ENCODE assay signal across 22 mouse cellular contexts in genomic region chr9:122928915-122929314, GRCm38 (mm10). TPM values are rescaled to one million over a fixed set of nuclear protein-coding genes. Genes with fewer than 3 reads are reported as not detected.
"Had no signal": no experiment of that assay in that cellular context is flagged by ENCODE, and none has a peak within 500 bp of the region (broad histone marks: within the 10 kb centered on the region; RNA-seq: fewer than 3 reads in every experiment).

No protein-coding gene starts in this region.

- H3K9ac ChIP-seq: heart, embryonic 12.5 days; hindbrain, embryonic 13.5 days; hindbrain, embryonic 15.5 days; kidney, embryonic 15.5 days; limb, embryonic 12.5 days had no signal

- DNase-seq: gastrocnemius, postnatal 14 days; gastrocnemius, postnatal 36 days; heart, adult 2 months; heart, postnatal 14 days; heart, postnatal 36 days; kidney, adult 11 months; kidney, adult 2 months; kidney, adult 9 months; kidney, postnatal 14 days; kidney, postnatal 36 days had no signal

- H3K4me3 ChIP-seq: heart, adult 2 months; heart, embryonic 12.5 days; hindbrain, embryonic 13.5 days; hindbrain, embryonic 15.5 days; kidney, embryonic 15.5 days; layer of hippocampus, adult 2 months; left cerebral cortex, adult 2 months; limb, embryonic 10.5 days; limb, embryonic 12.5 days had no signal

- H3K4me2 ChIP-seq: heart, embryonic 12.5 days; hindbrain, embryonic 13.5 days; hindbrain, embryonic 15.5 days; kidney, embryonic 15.5 days; limb, embryonic 12.5 days had no signal

- ATAC-seq: hindbrain, postnatal 0 days had no signal

- H3K9me3 ChIP-seq: hindbrain, embryonic 13.5 days; hindbrain, embryonic 15.5 days had no signal

- H3K27me3 ChIP-seq: heart, embryonic 12.5 days; hindbrain, embryonic 13.5 days; hindbrain, embryonic 15.5 days; kidney, embryonic 15.5 days; limb, embryonic 12.5 days had no signal

- H3K27ac ChIP-seq: heart, adult 2 months; hindbrain, embryonic 13.5 days; hindbrain, embryonic 15.5 days; hindbrain, postnatal 0 days; kidney, embryonic 15.5 days; kidney, postnatal 0 days; layer of hippocampus, adult 2 months; left cerebral cortex, adult 2 months; limb, embryonic 10.5 days; limb, embryonic 12.5 days had no signal

RNA-seq across cellular contexts. Expression of gene Zfp105, which starts 6.0 kb away (rescaled TPM):
- total RNA-seq: hematopoietic stem cell, adult 5-6 weeks had no signal

RNA-seq across cellular contexts. Expression of gene Kif15, which starts 21.9 kb away (rescaled TPM):
- total RNA-seq: gastrocnemius, adult 18-20 months had no signal
